Mouse (Mus musculus) MEL (cell line): Measurements from ENCODE around the gene Defa35.
"Not testable (repeated sequence)": the region's sequence is repeated elsewhere in the genome, so short reads cannot be mapped to it uniquely, and the experiment has no call there.

ENCODE experiments used
- E2F4 ChIP-seq: IDR thresholded peaks from 2 replicates; pipeline ENCODE4 v1.6.1; 2011; ENCODE audit warnings: low read depth, low read length, improper control_type of control experiment, borderline replicate concordance
- MYB ChIP-seq: IDR thresholded peaks from 2 replicates; pipeline ENCODE4 v1.6.1; 2011; ENCODE audit warnings: mild to moderate bottlenecking, low read depth, low read length, improper control_type of control experiment
- TCF12 ChIP-seq: IDR thresholded peaks from 2 replicates; pipeline ENCODE4 v1.6.1; 2014; ENCODE audit warnings: low read depth, mild to moderate bottlenecking, inconsistent platforms, low read length, improper control_type of control experiment, moderate library complexity

- TF ChIP-seq MYB, TCF12, E2F4: not testable (repeated sequence)
Measured at GRCm38 (mm10) chr8:21064738-21065137, at the start of gene Defa35.
